Mouse (Mus musculus) liver, adult 2 months (tissue): ENCODE results near the gene Atp6v0d1.

Source experiments
- CTCF ChIP-seq: fragments of 200-500 bp; IDR thresholded peaks from 2 replicates; pipeline ENCODE4 v1.5.1; 2011; ENCODE audit warnings: low read depth, low read length, control low read depth
- POLR2A ChIP-seq: fragments of 200-500 bp; IDR thresholded peaks from 2 replicates; pipeline ENCODE4 v1.6.1; 2011; ENCODE audit warnings: low read length, control low read depth; ENCODE audit not compliant: insufficient read depth; ENCODE audit errors: extremely low read depth

- TF ChIP-seq CTCF, result no peak
- TF ChIP-seq POLR2A, result no peak
Measured at GRCm38 (mm10) chr8:105549506-105549905, 16.3 kb downstream of the Atp6v0d1 start.
